Mouse (Mus musculus): ENCODE measurements around the gene Clic4.
"Not testable (repeated sequence)": the region's sequence is repeated elsewhere in the genome, so short reads cannot be mapped to it uniquely, and the experiment has no call there.

Clic4 gene

GRCm38 (mm10) chr4:135191185-135191584 is 81.4 kb downstream of the Clic4 start:
- in situ Hi-C loops (cut with MboI, MseI) = no loop called here

GRCm38 (mm10) chr4:135190364-135190763 is 82.2 kb downstream of the Clic4 start:
- in situ Hi-C loops (cut with MboI, MseI) = no loop called here

GRCm38 (mm10) chr4:135189452-135190008 is 83.1 kb downstream of the Clic4 start:
- in situ Hi-C loops (cut with MboI, MseI) = no loop called here

- in situ Hi-C loops (cut with MboI, MseI) = not testable (repeated sequence)
Measured at GRCm38 (mm10) chr4:135184277-135184676, 88.3 kb downstream of the Clic4 start.

- in situ Hi-C loops (cut with MboI, MseI) = no loop called here
Measured at GRCm38 (mm10) chr4:135181819-135182218, 90.8 kb downstream of the Clic4 start.

- in situ Hi-C loops (cut with MboI, MseI) = no loop called here
Measured at GRCm38 (mm10) chr4:135179077-135179481, 93.5 kb downstream of the Clic4 start.

GRCm38 (mm10) chr4:135177568-135177967 is 95.0 kb downstream of the Clic4 start:
- in situ Hi-C loops (cut with MboI, MseI) = no loop called here

- in situ Hi-C loops (cut with MboI, MseI) = no loop called here
Measured at GRCm38 (mm10) chr4:135175406-135176120, 97.1 kb downstream of the Clic4 start.

GRCm38 (mm10) chr4:135171304-135171875 is 101.2 kb downstream of the Clic4 start:
- in situ Hi-C loops (cut with MboI, MseI) = no loop called here

- in situ Hi-C loops (cut with MboI, MseI) = no loop called here
Measured at GRCm38 (mm10) chr4:135169501-135169900, 103.1 kb downstream of the Clic4 start.

- in situ Hi-C loops (cut with MboI, MseI) = no loop called here
Measured at GRCm38 (mm10) chr4:135169096-135169495, 103.5 kb downstream of the Clic4 start.

- in situ Hi-C loops (cut with MboI, MseI) = no loop called here
Measured at GRCm38 (mm10) chr4:135167816-135168527, 104.6 kb downstream of the Clic4 start.

GRCm38 (mm10) chr4:135166413-135167225 is 106.0 kb downstream of the Clic4 start:
- in situ Hi-C loops (cut with MboI, MseI) = no loop called here

- in situ Hi-C loops (cut with MboI, MseI) = no loop called here
Measured at GRCm38 (mm10) chr4:135165761-135166160, 106.9 kb downstream of the Clic4 start.

All from T-helper 1 cell (primary cell).